15 mouse cellular contexts compared by ENCODE assay signal in the genomic region with DNA sequence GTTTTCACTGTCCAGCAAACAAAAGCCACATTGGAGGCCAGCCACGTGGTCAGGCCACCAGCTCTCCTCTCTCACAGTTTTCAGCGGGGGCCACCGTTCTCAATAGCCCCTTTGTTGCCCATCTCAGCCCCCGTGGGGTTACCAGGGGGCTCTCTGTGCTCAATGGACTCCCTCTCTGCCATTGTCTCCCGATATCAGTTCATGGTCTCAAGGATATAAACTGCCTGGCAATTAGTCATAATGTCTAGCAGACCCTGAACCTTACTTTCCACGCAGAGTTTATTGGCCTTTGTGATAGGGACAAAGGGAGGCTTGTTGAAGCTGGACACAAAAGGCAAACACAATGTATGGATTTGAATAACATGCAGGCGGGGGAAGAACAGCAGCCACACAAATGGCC.
DNase-seq lines count a peak whose midpoint lies in the region; ATAC-seq and TF ChIP-seq lines count a peak whose summit lies in the region.
"Had no signal": no experiment of that assay in that cellular context is flagged by ENCODE, and none has a peak within 500 bp of the region (broad histone marks: within the 10 kb centered on the region; RNA-seq: fewer than 3 reads in every experiment).

No protein-coding gene starts in this region.

- H3K4me3 ChIP-seq in forebrain, embryonic 10.5 days, result no peak overlapping the region
- H3K4me3 ChIP-seq in forebrain, postnatal 0 days (ENCODE audit: low read depth, low read length), result no peak overlapping the region
- H3K4me3 ChIP-seq in neural tube, embryonic 15.5 days (replicated peaks), result no peak overlapping the region
- H3K4me3 ChIP-seq in midbrain, embryonic 12.5 days, result no peak overlapping the region
- no peak overlapping the region for H3K4me3 ChIP-seq in lung, adult 2 months (replicated peaks; ENCODE audit: extremely low read depth, low read depth, low read length)
- H3K4me3 ChIP-seq: erythroblast, embryonic 14.5 days; heart, embryonic 10.5 days; kidney, embryonic 15.5 days; limb, embryonic 13.5 days had no signal

- TF ChIP-seq CTCF in forebrain, postnatal 0 days (IDR thresholded peaks at IDR 0.05; ENCODE audit: low read depth), result no peak
- no peak for TF ChIP-seq CTCF in lung, adult 2 months (IDR thresholded peaks at IDR 0.05; ENCODE audit: insufficient read depth, low read length)

- H3K9ac ChIP-seq in forebrain, postnatal 0 days, result no peak overlapping the region
- no peak overlapping the region for H3K9ac ChIP-seq in neural tube, embryonic 15.5 days (replicated peaks)
- H3K9ac ChIP-seq in midbrain, embryonic 12.5 days (replicated peaks), result no peak overlapping the region
- H3K9ac ChIP-seq: kidney, embryonic 15.5 days; limb, embryonic 13.5 days had no signal

- 10% methylated on average over 7 of the region's 7 CpGs for WGBS in forebrain, embryonic 10.5 days
- 10% methylated on average over 7 of the region's 7 CpGs for WGBS in forebrain, postnatal 0 days
- 13% methylated on average over 7 of the region's 7 CpGs for WGBS in neural tube, embryonic 15.5 days
- WGBS in midbrain, embryonic 12.5 days, result 12% methylated on average over 7 of the region's 7 CpGs
- 50% methylated on average over 7 of the region's 7 CpGs for WGBS in lung, adult 2 months

- peak; percentile 69 for DNase-seq in forebrain, embryonic 10.5 days (ENCODE audit: extremely low spot score, low spot score)
- DNase-seq in forebrain, postnatal 0 days, result no peak
- DNase-seq in neural tube, embryonic 10.5 days (ENCODE audit: extremely low spot score, low spot score), result peak; percentile 56
- DNase-seq in lung, adult 2 months, result no peak
- no peak for DNase-seq in cerebellum, adult 18-20 months
- DNase-seq in heart, postnatal 14 days, result no peak
- DNase-seq: cerebellum, adult 11-12 months had no signal

- H3K27me3 ChIP-seq in forebrain, embryonic 10.5 days (ENCODE audit: poor library complexity, severe bottlenecking), result peaks cover 58% of the 10 kb centered on the region
- no peaks in the 10 kb centered on the region for H3K27me3 ChIP-seq in forebrain, postnatal 0 days (ENCODE audit: insufficient read depth, low read length)
- peaks cover 8% of the 10 kb centered on the region for H3K27me3 ChIP-seq in neural tube, embryonic 15.5 days (replicated peaks)
- peaks cover 71% of the 10 kb centered on the region for H3K27me3 ChIP-seq in midbrain, embryonic 12.5 days
- H3K27me3 ChIP-seq: kidney, embryonic 15.5 days; limb, embryonic 13.5 days had no signal

- peaks cover 31% of the 10 kb centered on the region for H3K4me1 ChIP-seq in forebrain, embryonic 10.5 days
- H3K4me1 ChIP-seq in forebrain, postnatal 0 days (ENCODE audit: insufficient read depth), result peaks cover 5% of the 10 kb centered on the region; the same call in 1 of the 2 replicates
- no peaks in the 10 kb centered on the region for H3K4me1 ChIP-seq in neural tube, embryonic 15.5 days
- peaks cover 19% of the 10 kb centered on the region for H3K4me1 ChIP-seq in midbrain, embryonic 12.5 days
- H3K4me1 ChIP-seq in lung, adult 2 months (ENCODE audit: control insufficient read depth, insufficient read depth, low read length), result no peaks in the 10 kb centered on the region
- H3K4me1 ChIP-seq: kidney, embryonic 15.5 days had no signal

- ATAC-seq in forebrain, postnatal 0 days, result no peak
- ATAC-seq in neural tube, embryonic 15.5 days (ENCODE audit: low FRiP score), result no peak
- ATAC-seq in midbrain, embryonic 12.5 days (ENCODE audit: low FRiP score, low read depth), result peak; percentile 94
- ATAC-seq: lung, postnatal 0 days had no signal

- TF ChIP-seq POLR2A in lung, adult 2 months (IDR thresholded peaks at IDR 0.05; ENCODE audit: borderline replicate concordance, extremely low read depth, low read depth, low read length), result no peak

- peak overlapping the region; percentile 84 for H3K27ac ChIP-seq in forebrain, embryonic 10.5 days
- no peak overlapping the region for H3K27ac ChIP-seq in forebrain, postnatal 0 days (ENCODE audit: low read depth, low read length)
- H3K27ac ChIP-seq in neural tube, embryonic 15.5 days (replicated peaks), result no peak overlapping the region
- H3K27ac ChIP-seq in midbrain, embryonic 12.5 days (replicated peaks), result peak overlapping the region; percentile 2; the same call in 1 of the 2 replicates
- H3K27ac ChIP-seq: heart, embryonic 10.5 days; kidney, embryonic 15.5 days; limb, embryonic 13.5 days had no signal

- intact Hi-C loops in heart, postnatal 14 days (cut with DNase I), result no loop called here

- H3K9me3 ChIP-seq in forebrain, embryonic 10.5 days, result no peaks in the 10 kb centered on the region
- H3K9me3 ChIP-seq in forebrain, postnatal 0 days (ENCODE audit: low read length), result no peaks in the 10 kb centered on the region
- H3K9me3 ChIP-seq in neural tube, embryonic 15.5 days (replicated peaks), result no peaks in the 10 kb centered on the region
- H3K9me3 ChIP-seq in midbrain, embryonic 12.5 days, result no peaks in the 10 kb centered on the region
- H3K9me3 ChIP-seq: heart, embryonic 10.5 days; kidney, embryonic 15.5 days; limb, embryonic 13.5 days had no signal

- H3K4me2 ChIP-seq in forebrain, postnatal 0 days (ENCODE audit: low read depth), result no peak overlapping the region
- no peak overlapping the region for H3K4me2 ChIP-seq in neural tube, embryonic 15.5 days
- no peak overlapping the region for H3K4me2 ChIP-seq in midbrain, embryonic 12.5 days (replicated peaks)
- H3K4me2 ChIP-seq: kidney, embryonic 15.5 days; limb, embryonic 13.5 days had no signal

- H3K36me3 ChIP-seq in forebrain, embryonic 10.5 days (replicated peaks), result no peaks in the 10 kb centered on the region
- no peaks in the 10 kb centered on the region for H3K36me3 ChIP-seq in forebrain, postnatal 0 days (ENCODE audit: insufficient read depth)
- H3K36me3 ChIP-seq in neural tube, embryonic 15.5 days, result no peaks in the 10 kb centered on the region
- no peaks in the 10 kb centered on the region for H3K36me3 ChIP-seq in midbrain, embryonic 12.5 days
- H3K36me3 ChIP-seq: G1E; heart, embryonic 10.5 days; kidney, embryonic 15.5 days; limb, embryonic 13.5 days had no signal

Comparison
In these comparisons a context has a peak if more than half of its experiments do, and no peak if none do; other contexts are left out.
1. DNase-seq: peak in forebrain, embryonic 10.5 days (single experiment) and neural tube, embryonic 10.5 days (single experiment); none in forebrain, postnatal 0 days (single experiment), lung, adult 2 months (single experiment), cerebellum, adult 18-20 months (0 of 2) and heart, postnatal 14 days (0 of 2).
2. H3K27ac ChIP-seq: peak in forebrain, embryonic 10.5 days (single experiment) and midbrain, embryonic 12.5 days (single experiment); none in forebrain, postnatal 0 days (single experiment) and neural tube, embryonic 15.5 days (single experiment).